Mouse (Mus musculus) heart, adult 8-10 months (tissue): ENCODE data around the gene Ipo4. TPM values are rescaled to one million over a fixed set of nuclear protein-coding genes. Genes with fewer than 3 reads are reported as not detected.
A peak's percentile ranks its signal among the peaks of the same experiment; 100 is the strongest.

ENCODE experiments used
- DNase-seq: peaks from one replicate; pipeline ENCODE4 v3.0.0; 2022; ENCODE audit warnings: low spot score
- total RNA-seq, 4 experiments: library from RNA; stranded (reverse); gene quantifications; 2 replicates each; pipeline ENCODE4 v1.2.4; 2022

Ipo4 gene
- 10 to 100 TPM; 58.2 to 75.2 (median 71.6) TPM for total RNA-seq

DNA sequence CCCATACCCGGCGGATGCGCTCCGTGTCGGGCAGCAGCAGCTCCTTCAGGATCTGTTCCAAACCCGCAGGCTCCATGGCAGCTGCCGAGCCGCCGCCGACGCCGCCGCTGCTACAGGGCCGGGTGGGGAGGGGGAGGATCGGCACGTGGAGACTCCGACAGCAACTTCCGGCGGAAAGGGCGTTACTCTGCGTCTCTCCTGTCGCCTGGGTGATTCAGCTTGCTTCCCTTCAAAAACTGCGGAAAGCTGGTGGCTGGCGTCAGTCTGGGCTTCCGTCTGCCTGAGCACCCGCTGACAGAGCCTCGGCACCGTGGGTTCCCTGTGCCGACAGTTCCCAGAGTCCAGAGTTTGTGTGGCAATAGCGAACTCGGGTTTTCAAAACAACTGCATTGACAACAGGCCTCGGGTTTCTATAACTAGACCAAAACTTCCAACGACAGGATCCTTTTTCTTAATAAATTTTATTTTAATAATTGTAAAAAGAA, at the start of gene Ipo4:
Gene Ipo4 (minus strand): TSS at position 435 of the 485 bp plus-strand sequence.
- DNase-seq = peak; percentile 93

- no peak for DNase-seq
These were observed 46.3 kb upstream of the Ipo4 start for GRCm38 (mm10) chr14:55682118-55682493.

DNA sequence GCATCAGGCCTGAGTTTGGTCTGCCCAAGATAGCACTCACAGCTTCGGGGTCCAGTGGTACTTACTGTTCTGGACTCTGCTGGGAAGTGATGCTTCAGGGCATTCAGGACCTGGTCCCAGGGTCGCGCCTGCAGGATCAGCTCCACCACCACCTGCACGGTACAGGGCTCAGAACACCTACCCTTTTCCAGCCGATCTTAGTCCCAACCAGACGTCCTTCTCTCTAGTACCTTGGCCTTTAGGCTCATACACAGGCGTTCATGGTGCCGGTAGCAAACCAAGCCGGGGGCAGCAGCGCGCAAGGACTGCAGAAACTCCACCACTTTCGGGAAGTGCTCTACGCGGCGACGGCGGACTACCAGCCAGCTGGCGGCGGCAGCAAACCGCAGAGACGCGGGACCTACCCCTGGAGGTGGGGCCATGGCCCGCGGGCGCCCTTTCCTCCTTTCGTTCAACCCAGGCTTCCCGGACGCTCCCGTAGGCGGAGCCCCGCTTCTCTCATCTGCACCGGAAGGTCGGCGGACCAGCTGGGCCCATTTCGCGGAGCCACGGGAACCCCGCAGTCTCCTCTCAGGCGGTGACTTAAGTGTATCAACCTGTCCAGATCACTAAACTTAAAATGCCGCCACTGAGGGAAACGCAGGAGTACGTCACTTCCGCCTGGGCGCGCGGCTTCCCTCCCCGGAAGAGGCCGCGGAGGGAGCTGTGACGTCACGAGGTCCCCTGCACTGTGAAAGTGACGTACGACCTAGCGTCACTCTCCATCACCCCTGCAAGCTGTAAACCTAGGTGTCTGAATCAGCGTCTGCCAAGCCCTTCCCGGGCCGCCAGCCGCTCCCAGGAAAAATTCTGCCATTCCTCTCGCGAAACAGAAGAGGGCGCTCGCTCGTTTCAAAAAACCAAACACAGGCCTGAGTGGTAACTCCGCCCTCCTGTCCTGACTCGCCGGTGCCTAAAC, 45.7 kb upstream of the Ipo4 start, which contains the start of gene Tinf2:
Gene Tinf2 (minus strand): TSS at position 661 of the 958 bp plus-strand sequence.
- DNase-seq = peak; percentile 91

GRCm38 (mm10) chr14:55677615-55678014, 41.9 kb upstream of the Ipo4 start:
- no peak for DNase-seq

GRCm38 (mm10) chr14:55672741-55673060, 36.9 kb upstream of the Ipo4 start:
- no peak for DNase-seq

DNA sequence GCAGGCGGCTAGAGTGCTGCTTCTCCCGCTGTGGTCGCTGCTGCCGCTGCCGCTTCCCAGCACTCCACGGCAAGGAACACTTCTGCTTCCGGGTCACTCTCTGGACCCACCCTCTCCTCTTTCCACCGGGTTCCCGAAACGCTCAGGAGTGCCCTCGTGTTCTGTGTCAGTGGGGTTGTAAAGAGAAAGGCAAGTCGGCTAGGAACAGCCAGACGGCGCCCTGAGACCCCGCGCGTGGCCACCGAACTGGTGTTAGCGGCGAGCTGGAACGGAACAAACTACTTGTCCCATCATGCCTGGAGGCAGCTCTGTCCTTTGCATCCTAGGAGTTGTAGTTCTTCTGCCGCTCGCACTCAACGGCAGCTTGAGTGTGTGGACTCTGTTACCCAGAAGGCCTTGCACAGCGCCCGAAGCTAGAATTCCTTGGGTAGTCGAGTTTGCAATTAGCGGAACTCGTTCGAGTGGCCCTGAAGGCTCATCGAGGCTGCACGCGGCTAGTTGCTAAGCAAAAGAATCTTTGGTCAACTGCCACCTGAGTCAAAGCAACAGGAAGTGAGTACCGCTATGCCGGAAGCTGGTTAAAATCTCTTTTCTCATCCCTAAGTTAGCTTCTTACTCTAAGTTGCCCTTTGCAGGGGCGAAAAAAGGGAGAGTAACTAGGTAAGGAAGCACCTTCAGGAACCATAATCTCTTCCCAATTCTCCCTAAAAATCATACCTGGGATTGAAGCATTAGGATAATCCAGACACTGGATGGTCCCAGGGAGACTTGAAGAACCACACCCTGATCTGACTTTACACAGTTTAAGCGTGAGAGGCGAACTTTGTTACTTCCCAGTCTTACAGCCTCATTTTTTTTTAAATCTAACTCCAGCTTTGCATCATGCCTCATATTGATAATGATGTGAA, 36.3 kb upstream of the Ipo4 start, which contains the start of the genes Gmpr2 and Nedd8:
Gene Gmpr2 (plus strand): TSS at position 109 of the 908 bp plus-strand sequence.
Gene Nedd8 (minus strand): TSS at position 292 of the 908 bp plus-strand sequence.
- DNase-seq = peak; percentile 93

GRCm38 (mm10) chr14:55671486-55671832, 35.7 kb upstream of the Ipo4 start:
- no peak for DNase-seq

- no peak for DNase-seq
These were observed 24.9 kb upstream of the Ipo4 start for GRCm38 (mm10) chr14:55660636-55661035.

DNA sequence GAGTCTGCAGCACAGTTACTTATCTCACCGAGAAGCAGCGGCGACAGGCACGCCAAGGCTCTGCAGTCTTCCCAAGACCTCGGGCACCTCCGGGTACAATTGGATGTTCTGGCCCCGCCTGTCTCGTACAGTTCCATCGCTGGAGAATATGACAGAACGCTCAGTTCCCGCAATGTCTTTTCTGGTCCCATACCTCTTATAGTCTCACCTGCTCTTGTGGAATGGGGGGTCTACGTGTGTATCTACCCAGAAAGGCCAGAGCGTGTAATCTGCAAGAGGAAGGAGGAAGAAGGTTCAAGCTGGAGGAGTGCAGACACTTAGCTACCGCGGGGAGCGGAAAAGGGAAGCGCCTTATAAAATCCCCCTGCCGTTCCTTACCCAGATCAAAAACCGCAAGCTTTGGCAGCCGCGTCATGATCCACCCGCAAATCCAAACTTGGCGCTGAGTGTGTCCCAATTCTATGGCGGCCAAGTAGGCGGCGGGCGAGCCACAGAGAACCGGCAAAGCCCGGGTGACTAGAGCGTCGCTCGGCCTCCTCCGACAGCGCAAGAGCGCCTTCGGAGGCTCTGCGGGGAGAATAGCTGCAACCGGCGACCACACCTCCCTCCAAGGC, 24.3 kb upstream of the Ipo4 start, which contains the start of gene Mdp1:
Gene Mdp1 (minus strand): TSS at position 549 of the 614 bp plus-strand sequence.
- DNase-seq = peak; percentile 64

DNA sequence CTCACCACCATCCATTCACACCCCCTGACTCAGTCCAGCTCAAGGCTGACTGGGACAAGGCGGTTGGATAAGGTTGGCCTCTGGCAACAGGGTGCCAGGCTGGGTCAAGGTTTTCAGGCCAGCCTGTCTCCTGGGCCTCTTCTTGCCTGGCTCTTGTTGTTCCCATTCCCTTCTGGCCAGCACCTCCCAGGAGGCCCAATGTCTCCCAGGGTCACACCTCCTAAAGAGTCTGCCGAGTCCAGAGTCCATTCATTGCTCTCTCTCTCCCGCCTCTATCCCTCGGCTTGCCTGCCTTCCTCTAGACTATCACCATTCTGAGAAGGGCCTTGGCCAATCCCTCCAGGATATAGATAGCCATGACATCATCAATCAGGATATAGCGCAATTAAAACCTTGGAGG, 22.3 kb upstream of the Ipo4 start:
- DNase-seq = no peak

DNA sequence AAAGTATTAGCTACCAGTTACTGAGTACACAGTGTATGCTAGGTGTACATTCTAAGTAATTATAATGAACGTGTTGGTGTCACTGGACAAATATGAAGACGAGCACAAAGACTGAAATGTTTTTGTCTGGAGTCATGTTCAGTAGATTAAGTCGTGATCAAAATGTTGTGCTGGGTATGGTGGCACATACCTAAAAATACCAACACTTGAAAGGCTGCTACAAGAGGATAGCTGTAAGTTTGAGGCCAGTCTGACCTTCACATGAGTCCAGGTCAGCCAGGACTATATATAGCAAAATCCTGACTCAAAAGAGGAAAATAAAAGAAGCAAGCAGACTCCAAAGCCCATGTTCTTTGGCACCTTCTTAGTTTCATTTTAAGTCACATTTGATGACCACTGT, 21.2 kb upstream of the Ipo4 start:
- no peak for DNase-seq

- DNase-seq = no peak
These were observed 15.8 kb upstream of the Ipo4 start for GRCm38 (mm10) chr14:55651528-55651927.

- no peak for DNase-seq
These were observed 14.1 kb upstream of the Ipo4 start, which contains the start of gene Tssk4 for GRCm38 (mm10) chr14:55649884-55650283. TSS of gene Tssk4 (plus strand) at chr14:55650184.

- DNase-seq = peak; percentile 41
These were observed 8.6 kb upstream of the Ipo4 start for GRCm38 (mm10) chr14:55644261-55644888.

GRCm38 (mm10) chr14:55643060-55643907, 7.5 kb upstream of the Ipo4 start, which contains the start of gene Tm9sf1:
TSS of gene Tm9sf1 (minus strand) at chr14:55643806.
- peak; percentile 86 for DNase-seq

DNA sequence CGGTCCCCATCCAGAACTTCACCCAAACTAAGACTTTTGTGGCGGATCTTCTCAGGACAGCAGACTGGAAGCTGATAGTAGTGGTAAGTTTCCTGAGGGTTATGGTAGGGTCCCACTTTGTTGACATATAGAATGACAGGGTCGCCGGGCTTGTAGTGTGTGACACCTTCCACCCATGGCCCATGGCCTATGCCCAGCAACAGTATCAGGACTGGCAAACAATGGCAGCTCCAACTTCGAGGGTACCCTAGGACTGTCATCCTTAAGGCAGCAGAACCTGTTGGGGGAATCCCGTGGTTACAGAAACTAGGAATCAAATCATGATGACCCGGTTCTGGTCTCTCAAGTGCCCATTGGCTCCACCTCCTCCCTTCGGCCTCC, 6.9 kb upstream of the Ipo4 start:
- no peak for DNase-seq

GRCm38 (mm10) chr14:55641291-55641690, 5.5 kb upstream of the Ipo4 start:
- no peak for DNase-seq

DNA sequence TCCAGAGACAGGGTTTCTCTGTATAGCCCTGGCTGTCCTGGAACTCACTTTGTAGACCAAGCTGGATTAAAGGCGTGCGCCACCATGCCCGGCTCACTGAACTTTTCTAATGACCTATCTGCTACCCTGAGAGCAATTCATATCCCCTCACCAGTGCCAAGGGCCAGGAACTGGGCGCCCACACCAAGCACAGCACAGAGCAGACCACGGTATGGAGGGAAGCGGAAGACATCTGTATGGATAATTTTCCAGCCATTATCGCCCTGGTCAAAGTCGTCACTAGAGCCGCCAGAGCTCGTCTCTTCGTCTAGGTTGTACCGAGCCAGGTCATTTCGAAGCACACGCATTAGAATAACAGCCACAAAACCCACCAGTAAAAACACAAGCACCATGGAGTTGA, 5.1 kb upstream of the Ipo4 start:
- no peak for DNase-seq

GRCm38 (mm10) chr14:55637795-55638194, 2.0 kb upstream of the Ipo4 start, which contains the start of gene Gm49378:
TSS of gene Gm49378 (minus strand) at chr14:55637895.
- DNase-seq = no peak
